Mouse (Mus musculus): Measurements from ENCODE around the gene Pcbp3.

Pcbp3 gene

DNA sequence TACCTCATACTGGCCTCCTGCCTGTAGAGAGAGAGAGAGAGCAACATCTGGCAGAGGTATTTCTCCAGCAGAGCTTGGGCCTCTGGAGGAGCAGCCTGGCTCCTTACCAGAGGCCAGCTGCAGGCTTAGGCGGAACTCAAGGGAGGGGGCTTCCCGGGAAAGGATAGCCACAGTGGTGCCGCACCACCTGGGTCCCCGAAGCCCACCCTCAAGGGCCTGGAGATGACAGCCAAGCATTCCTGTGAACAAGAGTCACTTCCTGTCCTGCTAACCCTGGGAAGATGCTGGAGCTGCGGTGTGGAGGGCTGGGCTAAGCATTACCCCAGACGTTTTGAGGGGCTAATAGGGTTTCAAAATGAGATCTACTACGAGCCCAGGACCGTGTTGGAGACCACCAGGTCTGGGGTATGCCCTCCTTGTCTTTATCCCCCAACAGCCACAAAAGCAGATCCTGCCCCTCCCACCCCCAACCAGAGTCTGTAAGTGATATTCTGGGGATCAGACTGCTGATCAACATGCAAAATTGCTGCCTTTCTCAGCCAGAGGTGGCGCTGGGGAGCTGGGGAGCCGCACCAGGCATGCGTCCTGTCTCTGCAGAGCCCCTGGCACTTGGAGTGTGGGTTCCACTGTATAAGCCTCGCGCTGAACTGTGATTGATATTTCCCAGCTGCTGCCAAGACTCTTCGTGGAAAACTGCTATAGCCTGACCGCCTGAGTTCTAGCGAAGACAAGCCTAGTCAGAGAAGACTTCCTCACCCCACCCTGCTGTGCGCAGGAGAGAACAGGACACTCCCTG, 228.6 kb downstream of the Pcbp3 start:
- peak; percentile 71 to 81 for DNase-seq (ENCODE audit: inconsistent age in 2 of 2, low spot score in 1 of 2)

DNA sequence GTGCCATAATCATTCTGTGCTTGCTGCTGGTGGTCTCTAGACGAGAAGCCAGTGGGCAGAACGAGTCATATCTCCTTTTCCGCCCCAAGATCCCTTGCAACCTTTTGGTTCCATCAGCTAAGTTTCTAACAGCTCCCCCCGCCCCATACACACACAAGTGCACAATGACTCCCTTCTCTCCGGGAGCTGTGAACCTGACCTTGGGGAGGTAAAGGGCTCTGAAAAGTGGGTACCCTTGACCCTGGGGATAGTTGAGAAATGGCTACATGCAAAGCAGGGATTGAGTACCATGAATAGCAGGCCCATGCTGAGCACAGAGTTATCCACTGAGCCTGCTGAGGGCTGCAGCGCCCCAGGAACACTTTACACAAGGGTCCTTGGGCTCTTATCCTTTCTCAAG, 229.3 kb downstream of the Pcbp3 start:
- no peak for DNase-seq (ENCODE audit: inconsistent age in 2 of 2, low spot score in 1 of 2)

DNA sequence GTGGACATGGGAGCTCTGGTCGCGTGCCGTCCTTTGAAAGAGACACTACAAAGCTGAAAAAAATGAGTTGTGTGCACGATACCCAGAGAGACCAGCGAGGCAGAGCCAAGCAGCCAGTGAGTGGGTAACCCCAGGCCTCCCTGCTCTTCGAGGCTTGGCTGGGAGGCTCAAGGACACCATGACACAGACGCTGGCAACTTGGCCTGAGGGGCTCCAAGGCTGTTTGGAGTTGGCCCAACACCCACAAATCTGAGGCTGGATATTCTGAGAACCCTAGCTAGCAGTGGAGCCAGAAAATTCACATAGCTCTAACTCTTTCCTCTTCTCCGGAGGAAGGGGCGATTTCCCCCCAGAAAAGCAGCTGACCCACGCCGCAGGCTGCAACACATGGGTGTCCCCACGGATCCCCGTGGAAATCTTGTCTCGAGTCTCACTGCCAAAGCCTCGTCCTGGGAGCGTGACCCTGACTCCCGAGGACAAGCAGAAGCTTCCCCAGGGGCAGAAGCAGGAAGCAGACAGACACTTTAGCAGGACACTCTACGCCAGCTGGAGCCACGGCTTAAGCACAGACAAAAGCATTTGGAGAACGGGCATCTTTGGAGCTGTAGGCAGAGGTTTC, 230.0 kb downstream of the Pcbp3 start:
- DNase-seq (ENCODE audit: inconsistent age in 2 of 2, low spot score in 1 of 2), result peak; percentile 85 to 93

DNA sequence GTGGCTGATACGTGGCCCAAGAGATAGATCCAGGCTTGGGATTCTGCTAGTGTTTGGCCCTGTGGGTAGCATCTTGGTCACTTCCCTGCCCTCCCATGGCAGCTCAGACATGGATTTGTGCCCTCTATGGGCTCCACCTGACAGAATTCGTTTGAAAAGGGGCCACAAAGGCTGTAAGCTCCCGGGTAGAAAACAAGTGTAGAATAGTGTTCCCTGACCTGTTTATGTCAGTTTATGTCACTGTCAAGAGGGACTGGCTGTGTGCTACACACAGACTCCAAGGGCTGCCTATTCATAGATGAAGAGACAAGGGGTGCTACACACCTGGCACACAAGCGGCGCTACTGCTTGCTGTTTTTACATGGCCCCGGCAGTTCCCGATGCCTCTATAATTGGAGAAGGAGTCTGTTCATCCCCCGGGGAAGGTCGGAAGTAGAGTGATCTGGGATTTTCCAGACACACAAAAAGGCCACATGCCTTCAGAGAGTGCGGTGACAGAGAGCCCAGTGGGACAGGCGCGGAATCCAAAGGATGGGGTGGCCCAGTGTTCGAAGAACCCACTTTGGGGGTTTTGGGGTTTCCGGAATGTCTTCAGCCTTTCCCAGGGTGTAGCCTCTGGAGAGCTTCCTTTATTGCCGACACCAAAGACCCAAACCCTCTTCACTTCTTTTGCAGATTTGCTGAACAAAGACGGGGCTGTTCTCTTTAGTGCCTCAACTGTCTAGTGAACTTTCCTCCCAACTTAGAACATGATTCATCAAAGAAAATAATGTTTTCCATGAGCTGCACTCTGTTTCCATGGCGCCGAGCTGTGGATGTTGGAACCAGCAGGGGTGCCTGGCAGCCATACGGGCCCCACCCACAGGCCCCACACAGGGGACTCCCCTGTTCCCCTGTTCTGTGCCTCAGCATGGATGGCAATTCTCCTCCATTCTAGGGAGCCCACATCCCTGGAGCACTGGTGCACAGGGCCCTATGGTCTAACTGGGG, 231.8 kb downstream of the Pcbp3 start:
- DNase-seq (ENCODE audit: inconsistent age in 2 of 2, low spot score in 1 of 2), result peak in 1 of 2 experiments; percentile 39

DNA sequence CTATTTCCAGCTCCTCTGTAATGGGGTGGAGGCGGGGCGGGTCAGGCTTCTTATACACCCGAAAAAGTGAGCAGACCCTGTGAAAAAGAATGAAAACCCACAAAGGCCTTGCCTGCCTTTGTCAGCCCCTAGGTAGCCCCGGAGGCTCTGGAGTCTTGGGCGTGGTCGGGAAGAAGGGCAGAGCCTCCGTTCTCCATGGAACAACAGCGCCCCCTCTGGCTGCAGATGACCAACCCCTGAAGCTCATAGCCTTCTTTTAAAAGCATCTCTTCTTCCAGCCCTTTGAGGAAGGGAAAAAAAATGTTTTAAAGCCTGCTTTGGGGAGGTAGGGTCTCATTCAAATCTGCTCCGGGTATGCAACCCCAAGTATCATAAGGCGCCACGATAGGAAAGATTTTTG, 233.3 kb downstream of the Pcbp3 start:
- DNase-seq (ENCODE audit: inconsistent age in 2 of 2, low spot score in 1 of 2), result peak; percentile 69 to 82

DNA sequence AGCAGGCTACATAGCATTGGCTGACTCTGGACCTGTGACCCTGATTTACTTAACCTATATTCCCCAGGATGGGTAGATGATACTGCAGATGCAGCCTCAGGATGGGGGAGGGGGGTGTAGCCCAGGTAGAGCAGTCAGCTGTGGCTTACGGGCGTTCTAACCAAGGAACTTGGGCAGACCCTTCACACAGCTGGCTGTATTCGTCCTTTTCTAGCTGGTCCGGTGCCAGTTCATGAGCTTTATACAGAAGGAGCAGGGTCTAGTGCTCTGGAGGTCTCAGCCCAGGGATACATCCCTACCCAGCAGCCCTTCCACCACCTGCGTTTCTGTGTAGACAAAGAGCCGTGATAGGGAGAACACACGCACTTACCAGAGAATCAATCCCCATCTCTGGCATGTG, 234.4 kb downstream of the Pcbp3 start:
- peak in 1 of 2 experiments; percentile 19 for DNase-seq (ENCODE audit: inconsistent age in 2 of 2, low spot score in 1 of 2)

DNA sequence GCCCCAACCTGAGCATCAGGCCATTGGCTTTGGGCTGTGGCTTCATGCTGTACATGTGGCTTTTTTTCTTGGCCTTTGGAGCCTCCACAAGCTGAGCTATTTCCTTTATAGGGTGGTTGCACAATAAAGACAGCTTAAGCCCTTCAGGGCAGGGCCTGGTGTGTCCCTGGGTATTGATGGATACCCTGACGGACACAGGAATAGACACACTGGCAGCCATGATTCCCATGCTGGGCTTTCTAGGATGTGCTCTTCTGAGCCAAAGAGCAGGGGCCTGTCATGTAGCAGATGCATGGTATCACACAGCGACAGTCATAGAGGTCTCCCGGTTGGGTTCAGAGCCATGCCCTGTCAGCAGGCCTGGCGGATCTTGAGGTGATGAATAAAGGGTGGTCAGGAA, 234.8 kb downstream of the Pcbp3 start:
- peak in 1 of 2 experiments; percentile 18 for DNase-seq (ENCODE audit: inconsistent age in 2 of 2, low spot score in 1 of 2)

DNA sequence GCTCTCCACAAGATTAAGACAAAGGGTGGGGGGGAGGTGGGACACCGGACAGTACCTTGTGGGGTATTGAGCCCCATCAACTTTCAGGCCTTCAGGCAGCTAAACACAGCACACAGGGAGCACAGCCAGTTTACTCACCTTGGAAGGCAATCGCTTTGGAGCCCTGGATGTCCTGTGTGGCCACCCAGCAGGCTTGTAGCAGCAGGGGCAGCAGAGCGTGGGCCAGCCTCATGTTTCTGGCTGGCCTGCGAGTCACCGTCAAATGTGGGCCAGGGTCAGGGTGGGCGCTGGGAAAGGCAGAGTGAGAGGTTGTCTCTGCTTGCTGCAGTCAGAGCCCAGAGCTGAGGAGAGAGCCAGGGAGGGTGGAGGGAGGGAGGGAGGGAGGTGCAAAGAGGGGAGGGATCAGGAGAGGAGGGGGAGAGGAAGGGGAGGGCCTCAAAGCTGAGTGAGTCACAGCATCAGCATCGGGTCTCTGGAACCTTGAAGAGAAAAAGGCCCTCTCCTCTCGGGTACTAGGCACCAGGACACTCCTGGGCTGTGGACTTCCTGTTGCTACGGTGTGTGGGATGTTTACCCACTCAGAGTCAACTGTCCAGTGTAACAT, 235.9 kb downstream of the Pcbp3 start, which contains the start of gene Col6a1:
Col6a1 (minus strand) TSS at position 487 of the 604 bp plus-strand sequence.
- DNase-seq (ENCODE audit: inconsistent age in 2 of 2, low spot score in 1 of 2), result peak; percentile 70 to 82

DNA sequence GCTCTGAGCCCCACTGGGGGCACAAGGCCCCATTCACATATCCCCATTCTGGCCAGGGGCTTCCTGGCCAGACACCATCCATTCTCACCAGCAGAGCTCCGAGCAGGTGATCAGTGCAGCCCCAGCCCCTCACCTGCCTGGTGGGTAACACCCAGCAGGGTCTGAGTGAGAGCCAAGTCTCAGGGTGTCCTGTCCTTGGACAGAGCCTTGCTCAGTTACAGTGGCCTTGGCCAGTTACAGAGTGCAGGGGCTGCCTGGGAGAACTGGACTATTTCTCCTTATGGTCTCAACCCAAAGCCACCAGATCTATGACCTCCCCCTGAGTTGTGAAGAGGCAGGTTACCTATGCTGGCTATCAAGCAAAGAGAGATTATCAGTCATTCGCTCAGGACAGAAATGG, 236.6 kb downstream of the Pcbp3 start:
- peak; percentile 72 to 76 for DNase-seq (ENCODE audit: inconsistent age in 2 of 2, low spot score in 1 of 2)

DNA sequence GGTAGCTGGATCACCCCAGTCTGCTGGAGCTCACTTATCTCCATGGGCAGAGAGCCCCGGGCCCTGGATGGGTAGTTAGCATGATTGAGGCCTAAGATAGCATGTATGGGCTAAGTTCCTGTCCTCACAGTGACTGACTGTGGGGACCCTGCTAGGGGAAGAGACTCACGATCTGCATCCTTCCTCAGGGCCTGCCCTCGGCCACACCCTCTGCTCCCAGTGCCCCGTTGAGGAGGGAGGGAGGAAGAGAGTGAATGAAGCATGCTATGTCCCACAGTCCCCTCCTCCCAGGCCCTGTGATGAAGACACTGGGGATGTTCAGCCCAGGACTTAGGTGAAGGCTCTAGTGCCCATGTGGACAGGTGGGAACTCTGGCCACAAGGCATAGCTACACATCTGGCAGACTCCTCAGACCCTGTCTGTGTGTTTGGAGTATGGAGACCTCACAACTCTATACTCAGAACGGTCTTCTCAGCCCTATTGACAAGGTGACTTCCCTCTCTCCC, 237.4 kb downstream of the Pcbp3 start:
- peak in 1 of 2 experiments; percentile 19 for DNase-seq (ENCODE audit: inconsistent age in 2 of 2, low spot score in 1 of 2)

DNA sequence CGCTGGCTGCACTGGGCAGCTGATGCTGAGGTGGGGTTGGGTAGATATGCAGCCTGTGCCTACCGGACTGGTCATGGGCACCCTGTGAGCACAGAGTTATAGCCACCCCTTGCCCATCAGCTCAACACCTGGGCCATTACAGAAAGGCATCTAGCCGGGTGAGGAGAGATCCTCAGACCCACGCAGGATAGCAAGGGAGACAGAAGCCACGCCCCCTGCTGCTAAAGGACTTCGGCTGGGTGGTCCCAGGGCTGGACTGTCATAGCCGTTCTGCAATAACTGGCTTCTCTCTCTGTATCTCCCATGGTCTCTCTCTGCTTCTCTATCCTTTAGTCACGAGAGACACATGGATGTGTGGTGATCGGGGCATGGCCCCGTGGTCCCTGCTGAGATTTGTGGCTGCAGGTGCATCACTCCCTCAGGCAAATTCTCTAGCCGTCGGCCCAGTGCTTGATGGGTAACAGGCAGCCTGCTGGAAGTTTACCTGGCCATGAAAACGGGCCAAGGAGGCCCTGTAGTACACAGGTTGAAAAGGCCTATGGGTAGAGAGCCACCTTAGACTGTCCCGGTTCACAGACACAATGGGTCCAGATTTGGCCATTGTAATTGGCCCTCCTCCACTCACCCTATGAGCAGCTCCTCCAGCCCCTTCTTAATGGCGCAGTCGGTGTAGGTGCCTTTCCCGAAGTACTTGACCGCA, 238.8 kb downstream of the Pcbp3 start:
- no peak for DNase-seq (ENCODE audit: inconsistent age in 2 of 2, low spot score in 1 of 2)

DNA sequence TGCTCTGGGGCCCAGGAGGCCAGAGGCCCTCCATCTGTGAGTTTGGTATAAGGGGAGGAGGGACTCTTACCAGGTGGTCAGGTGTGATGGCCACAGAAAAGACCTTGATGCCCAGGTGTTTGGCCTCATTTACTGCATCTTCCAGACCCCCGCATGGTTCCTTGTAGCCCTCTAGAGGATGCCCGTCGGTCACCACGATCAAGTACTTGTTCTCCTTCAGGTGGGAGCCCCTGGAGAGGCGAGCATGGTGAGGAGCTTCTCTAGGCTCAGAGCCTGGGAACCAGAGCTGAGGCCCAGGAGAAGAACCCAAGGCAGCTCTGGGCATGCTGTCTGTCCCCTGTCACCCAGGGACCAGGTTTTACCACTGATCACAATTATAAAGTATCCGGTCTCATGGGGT, 239.9 kb downstream of the Pcbp3 start:
- no peak for DNase-seq (ENCODE audit: inconsistent age in 2 of 2, low spot score in 1 of 2)

DNA sequence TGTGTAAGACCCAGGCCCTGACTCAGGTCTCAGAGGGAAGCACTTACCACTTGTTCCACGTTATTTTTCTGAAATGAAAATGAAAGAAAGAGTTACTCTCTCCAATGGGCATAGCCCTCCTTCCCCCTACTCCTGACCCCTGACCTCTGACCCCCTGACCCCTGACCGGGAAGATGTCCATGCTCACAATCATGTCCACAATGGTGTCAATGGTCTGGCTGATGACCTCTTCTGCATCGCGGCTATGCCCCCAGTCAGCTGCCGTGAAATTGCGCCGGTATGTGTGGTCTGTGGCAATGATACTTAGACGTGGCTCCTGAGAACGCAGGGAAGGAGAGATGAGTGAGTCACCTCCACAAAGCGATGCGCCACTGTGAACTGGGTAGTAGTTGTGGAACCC, 240.5 kb downstream of the Pcbp3 start:
- DNase-seq (ENCODE audit: inconsistent age in 2 of 2, low spot score in 1 of 2), result no peak

DNA sequence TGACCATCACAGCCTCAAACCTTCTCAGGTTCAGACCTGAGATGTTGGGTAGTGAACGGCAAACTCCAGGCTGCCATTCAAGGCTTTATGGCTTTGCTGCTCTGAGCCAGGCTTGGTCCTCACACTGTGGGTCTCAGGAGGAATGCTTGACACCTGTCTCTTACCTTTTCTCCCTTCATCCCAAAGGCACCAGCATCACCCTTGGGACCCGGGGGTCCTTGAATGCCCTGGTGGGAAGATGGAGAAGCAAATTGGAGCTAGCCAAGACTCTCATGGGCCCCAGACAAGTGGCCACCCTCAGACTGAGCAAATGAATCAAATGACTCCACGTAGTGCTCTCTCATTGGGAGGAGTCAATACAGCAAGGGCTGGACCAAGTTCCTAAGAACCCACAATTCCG, 244.1 kb downstream of the Pcbp3 start:
- DNase-seq (ENCODE audit: inconsistent age in 2 of 2, low spot score in 1 of 2), result peak in 1 of 2 experiments; percentile 21

DNA sequence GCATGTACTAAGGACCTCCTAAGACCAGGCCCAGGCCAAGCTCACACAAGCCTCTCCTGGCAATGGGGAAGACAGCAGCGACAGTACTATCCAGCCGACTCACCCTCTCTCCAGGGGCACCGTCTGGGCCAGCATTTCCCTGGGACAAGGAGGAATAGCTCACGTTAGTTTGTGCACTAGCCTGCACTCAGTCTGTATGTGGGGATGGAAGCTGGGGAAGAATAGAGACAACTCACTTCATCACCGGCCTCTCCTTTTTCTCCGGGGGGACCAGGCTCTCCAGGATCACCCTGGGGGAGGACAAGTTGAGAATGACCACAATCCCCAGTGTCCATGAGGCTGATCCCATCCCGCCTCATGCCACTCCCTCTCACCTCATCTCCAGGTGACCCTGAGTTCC, 244.7 kb downstream of the Pcbp3 start:
- no peak for DNase-seq (ENCODE audit: inconsistent age in 2 of 2, low spot score in 1 of 2)

DNA sequence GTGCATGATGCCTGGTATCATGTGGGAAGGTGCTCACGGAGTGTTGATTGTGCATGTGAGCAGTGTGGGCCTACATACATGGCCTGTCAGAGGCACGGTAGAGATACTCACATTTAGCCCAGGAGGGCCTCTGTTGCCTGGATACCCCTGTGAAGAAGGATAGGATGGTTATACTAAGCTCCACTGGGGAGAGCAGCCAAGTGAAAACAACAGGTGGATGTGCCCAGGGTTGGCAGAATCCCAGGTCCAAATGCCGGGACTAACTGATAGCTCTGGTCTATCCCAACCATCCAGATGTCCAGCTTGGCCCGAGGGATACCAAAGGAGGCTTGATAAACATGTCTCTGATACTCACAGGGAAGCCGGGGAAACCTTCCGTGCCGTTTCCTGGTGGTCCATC, 247.4 kb downstream of the Pcbp3 start:
- DNase-seq (ENCODE audit: inconsistent age in 2 of 2, low spot score in 1 of 2), result no peak

DNA sequence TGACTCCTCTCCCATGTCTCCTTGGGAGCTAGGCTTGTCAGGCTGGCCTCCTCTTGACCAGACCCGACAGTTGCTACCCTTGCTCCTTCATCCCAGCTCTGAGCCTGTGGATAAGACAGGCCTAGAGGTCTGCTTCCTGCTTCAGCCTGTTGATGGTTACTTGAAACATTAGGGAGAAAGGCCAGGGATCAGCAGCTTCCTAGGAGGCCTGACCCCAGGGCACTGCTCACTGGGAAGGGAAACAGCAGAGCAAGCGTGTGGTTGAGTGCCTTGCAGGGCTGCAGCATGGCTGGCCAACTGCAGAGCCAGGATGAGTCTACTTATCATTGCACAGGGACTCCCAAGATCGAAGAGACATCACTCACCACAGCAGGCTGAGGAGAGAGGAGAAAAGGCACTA, 249.2 kb downstream of the Pcbp3 start:
- DNase-seq (ENCODE audit: inconsistent age in 2 of 2, low spot score in 1 of 2), result peak in 1 of 2 experiments; percentile 33

Measured in adrenal gland, adult (tissue).